20 mouse cellular contexts compared by ENCODE assay signal in genomic region chr4:150903091-150903742, GRCm38 (mm10). TPM values are rescaled to one million over a fixed set of nuclear protein-coding genes. Genes with fewer than 3 reads are reported as not detected.
A peak's percentile ranks its signal among the peaks of the same experiment; 100 is the strongest.
DNase-seq lines count a peak whose midpoint lies in the region; TF ChIP-seq lines count a peak whose summit lies in the region.
"Had no signal": no experiment of that assay in that cellular context is flagged by ENCODE, and none has a peak within 500 bp of the region (broad histone marks: within the 10 kb centered on the region; RNA-seq: fewer than 3 reads in every experiment).

No protein-coding gene starts in this region.

- DNase-seq in kidney, adult 11 months, result peak; percentile 87
- no peak for DNase-seq in kidney, postnatal 4 days
- no peak for DNase-seq in thymus, adult 2 months
- DNase-seq in thymus, postnatal 4 days, result no peak
- DNase-seq in gastrocnemius, adult 8-10 months (ENCODE audit: low spot score in 2 of 2), result peak; percentile 67 to 70
- peak; percentile 75 for DNase-seq in naive thymus-derived CD4-positive, alpha-beta T cell, adult 2 months (ENCODE audit: low read depth)
- no peak for DNase-seq in neural tube, embryonic 10.5 days (ENCODE audit: extremely low spot score, low spot score)
- DNase-seq in lung, postnatal 14 days, result no peak
- DNase-seq: adrenal gland, postnatal 36 days; cerebellum, adult 18-20 months; lung, postnatal 10 days; midbrain, embryonic 14.5 days; retina, postnatal 1 day had no signal

- 90% methylated on average over 14 of the region's 14 CpGs for WGBS in thymus, adult 2 months

- H3K36me3 ChIP-seq in thymus, adult 2 months (ENCODE audit: control insufficient read depth, insufficient read depth, low read length), result peaks cover 8% of the 10 kb centered on the region; the same call in 1 of the 2 replicates

- H3K4me1 ChIP-seq in thymus, adult 2 months (replicated peaks; ENCODE audit: control insufficient read depth, insufficient read depth, low read length), result peaks cover 14% of the 10 kb centered on the region

- no peaks in the 10 kb centered on the region for H3K27me3 ChIP-seq in thymus, adult 2 months (ENCODE audit: control insufficient read depth, insufficient read depth, low read length)
- H3K27me3 ChIP-seq: forebrain, embryonic 13.5 days; heart, embryonic 12.5 days; hindbrain, embryonic 13.5 days had no signal

- no peak overlapping the region for H3K4me3 ChIP-seq in thymus, adult 2 months (ENCODE audit: control insufficient read depth, insufficient read depth, low read length)
- H3K4me3 ChIP-seq: embryonic facial prominence, embryonic 10.5 days; forebrain, embryonic 13.5 days; heart, embryonic 12.5 days; hindbrain, embryonic 13.5 days had no signal

- TF ChIP-seq POLR2A in thymus, adult 2 months (IDR thresholded peaks at IDR 0.05; ENCODE audit: control insufficient read depth, extremely low read depth, insufficient read depth, low read length, poor library complexity), result no peak

- TF ChIP-seq CTCF in thymus, adult 2 months (IDR thresholded peaks at IDR 0.05; ENCODE audit: borderline replicate concordance, control insufficient read depth, extremely low read depth, insufficient read depth, low read length, poor library complexity), result no peak

- peak overlapping the region; percentile 36; the same call in 1 of the 2 replicates for H3K27ac ChIP-seq in thymus, adult 2 months (ENCODE audit: control insufficient read depth, insufficient read depth, low read length)
- H3K27ac ChIP-seq: embryonic facial prominence, embryonic 10.5 days; forebrain, embryonic 13.5 days; hindbrain, embryonic 13.5 days; stomach, postnatal 0 days had no signal

RNA-seq across cellular contexts. Expression of gene Park7, which starts 11.0 kb away (rescaled TPM):
- 128 and 138 TPM in 2 replicates for polyA plus RNA-seq in thymus, adult 2 months (2012; rRNA removed)
- total RNA-seq in gastrocnemius, adult 8-10 months (2022), result 100 to 1,000 TPM; 660 to 858 (median 779) TPM

RNA-seq across cellular contexts. Expression of gene Tnfrsf9, which starts 11.1 kb away (rescaled TPM):
- 13.4 and 13.5 TPM in 2 replicates for polyA plus RNA-seq in thymus, adult 2 months (2012; rRNA removed)
- under 1 TPM; 0.13 to 0.65 (median 0.19) TPM for total RNA-seq in gastrocnemius, adult 8-10 months (2022)
- total RNA-seq: common myeloid progenitor, adult 5-6 weeks; granulocyte monocyte progenitor cell, adult 5-6 weeks had no signal

RNA-seq across cellular contexts. Expression of gene Errfi1, which starts 49.5 kb away (rescaled TPM):
- 12.4 and 17.2 TPM in 2 replicates for polyA plus RNA-seq in thymus, adult 2 months (2012; rRNA removed)
- 10 to 100 TPM; 12.1 to 28.7 (median 15.0) TPM for total RNA-seq in gastrocnemius, adult 8-10 months (2022)

Comparison
In these comparisons a context has a peak if more than half of its experiments do, and no peak if none do; other contexts are left out.
1. DNase-seq: peak in kidney, adult 11 months (single experiment), gastrocnemius, adult 8-10 months (2 of 2) and naive thymus-derived CD4-positive, alpha-beta T cell, adult 2 months (single experiment); none in kidney, postnatal 4 days (0 of 2), thymus, adult 2 months (single experiment), thymus, postnatal 4 days (single experiment), neural tube, embryonic 10.5 days (single experiment) and lung, postnatal 14 days (single experiment).